Comparison of ENCODE assay signal across 31 mouse cellular contexts in the genomic region with DNA sequence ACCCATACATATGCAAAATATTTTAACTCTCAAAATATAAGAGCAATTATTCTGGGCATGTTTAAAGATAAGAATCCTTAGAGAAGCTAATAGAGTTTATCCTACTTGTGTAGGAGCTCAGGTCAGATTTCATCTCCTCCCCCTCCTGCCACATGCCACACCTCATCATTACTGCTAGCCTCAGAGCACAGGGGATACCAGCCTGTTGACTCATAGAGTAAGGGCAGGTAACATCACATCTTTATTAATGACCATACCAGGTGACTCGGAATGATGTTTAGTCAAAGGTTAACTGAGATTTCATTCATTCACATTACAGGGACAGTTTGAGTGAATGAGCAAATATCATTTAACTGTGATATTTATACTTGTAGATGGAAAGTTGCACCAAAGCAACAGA.
"Had no signal": no experiment of that assay in that cellular context is flagged by ENCODE, and none has a peak within 500 bp of the region (broad histone marks: within the 10 kb centered on the region; RNA-seq: fewer than 3 reads in every experiment).

No protein-coding gene starts in this region.

- H3K9me3 ChIP-seq: limb, embryonic 10.5 days; limb, embryonic 12.5 days; limb, embryonic 13.5 days; limb, embryonic 15.5 days; liver, embryonic 12.5 days; liver, embryonic 13.5 days; liver, embryonic 15.5 days; lung, embryonic 15.5 days; megakaryocyte, embryonic 14.5 days; midbrain, embryonic 10.5 days; midbrain, embryonic 12.5 days; midbrain, embryonic 13.5 days; midbrain, embryonic 15.5 days had no signal

- H3K4me3 ChIP-seq: limb, embryonic 10.5 days; limb, embryonic 12.5 days; limb, embryonic 13.5 days; limb, embryonic 15.5 days; liver, embryonic 12.5 days; liver, embryonic 13.5 days; liver, embryonic 15.5 days; lung, embryonic 15.5 days; megakaryocyte, embryonic 14.5 days; midbrain, embryonic 10.5 days; midbrain, embryonic 12.5 days; midbrain, embryonic 13.5 days; midbrain, embryonic 15.5 days; myocyte had no signal

- H3K9ac ChIP-seq: limb, embryonic 12.5 days; limb, embryonic 13.5 days; limb, embryonic 15.5 days; liver, embryonic 12.5 days; liver, embryonic 13.5 days; liver, embryonic 14.5 days; liver, embryonic 15.5 days; liver, postnatal 0 days; lung, embryonic 14.5 days; lung, embryonic 15.5 days; midbrain, embryonic 12.5 days; midbrain, embryonic 13.5 days; midbrain, embryonic 15.5 days had no signal

- H3K27ac ChIP-seq: limb, embryonic 10.5 days; limb, embryonic 12.5 days; limb, embryonic 13.5 days; limb, embryonic 15.5 days; liver, embryonic 12.5 days; liver, embryonic 13.5 days; liver, embryonic 14.5 days; liver, embryonic 15.5 days; lung, embryonic 15.5 days; macrophage; midbrain, embryonic 10.5 days; midbrain, embryonic 12.5 days; midbrain, embryonic 13.5 days; midbrain, embryonic 15.5 days had no signal

- H3K4me2 ChIP-seq: limb, embryonic 12.5 days; limb, embryonic 13.5 days; limb, embryonic 15.5 days; liver, embryonic 11.5 days; liver, embryonic 12.5 days; liver, embryonic 13.5 days; liver, embryonic 15.5 days; lung, embryonic 14.5 days; lung, embryonic 15.5 days; midbrain, embryonic 11.5 days; midbrain, embryonic 12.5 days; midbrain, embryonic 13.5 days; midbrain, embryonic 15.5 days had no signal

- H3K36me3 ChIP-seq: limb, embryonic 10.5 days; limb, embryonic 12.5 days; limb, embryonic 13.5 days; limb, embryonic 15.5 days; liver, embryonic 12.5 days; liver, embryonic 13.5 days; liver, embryonic 15.5 days; lung, embryonic 15.5 days; midbrain, embryonic 10.5 days; midbrain, embryonic 12.5 days; midbrain, embryonic 13.5 days; midbrain, embryonic 15.5 days had no signal

- H3K27me3 ChIP-seq: limb, embryonic 12.5 days; limb, embryonic 13.5 days; limb, embryonic 15.5 days; liver, embryonic 12.5 days; liver, embryonic 13.5 days; liver, embryonic 15.5 days; lung, embryonic 15.5 days; megakaryocyte, embryonic 14.5 days; midbrain, embryonic 12.5 days; midbrain, embryonic 13.5 days; midbrain, embryonic 15.5 days had no signal

- ATAC-seq: liver, embryonic 12.5 days; liver, postnatal 0 days; lung, postnatal 0 days; midbrain, embryonic 13.5 days; midbrain, embryonic 15.5 days; midbrain, embryonic 16.5 days had no signal

- DNase-seq: left cerebral cortex, postnatal 4 days; liver; liver, embryonic 13.5 days; liver, postnatal 0 days; lung, adult 18-20 months; lung, adult 2 months; lung, embryonic 14.5 days; lung, postnatal 10 days; lung, postnatal 14 days; lung, postnatal 36 days; lung, postnatal 4 days; midbrain, embryonic 14.5 days had no signal

- H3K4me1 ChIP-seq: limb, embryonic 10.5 days; limb, embryonic 12.5 days; limb, embryonic 13.5 days; limb, embryonic 15.5 days; liver, embryonic 12.5 days; liver, embryonic 13.5 days; liver, embryonic 15.5 days; lung, embryonic 15.5 days; megakaryocyte, embryonic 14.5 days; midbrain, embryonic 10.5 days; midbrain, embryonic 12.5 days; midbrain, embryonic 13.5 days; midbrain, embryonic 15.5 days had no signal
